ENCODE assay signal across 29 mouse cellular contexts in genomic region chr9:60295199-60295598, GRCm38 (mm10).
DNase-seq lines count a peak whose midpoint lies in the region; ATAC-seq lines count a peak whose summit lies in the region.
"Had no signal": no experiment of that assay in that cellular context is flagged by ENCODE, and none has a peak within 500 bp of the region (broad histone marks: within the 10 kb centered on the region; RNA-seq: fewer than 3 reads in every experiment).

No protein-coding gene starts in this region.

- WGBS in limb, embryonic 11.5 days, result 47% methylated on average over 6 of the region's 6 CpGs
- WGBS in limb, embryonic 10.5 days, result 50% methylated on average over 6 of the region's 6 CpGs

- H3K27ac ChIP-seq in limb, embryonic 11.5 days (replicated peaks; ENCODE audit: low read depth, low read length), result no peak overlapping the region
- no peak overlapping the region for H3K27ac ChIP-seq in limb, embryonic 10.5 days
- H3K27ac ChIP-seq: embryonic facial prominence, embryonic 10.5 days; embryonic facial prominence, embryonic 13.5 days; forebrain, embryonic 12.5 days; forebrain, embryonic 15.5 days; heart, adult 2 months; heart, embryonic 15.5 days; hindbrain, embryonic 10.5 days; hindbrain, embryonic 13.5 days; intestine, embryonic 15.5 days had no signal

- no peaks in the 10 kb centered on the region for H3K36me3 ChIP-seq in limb, embryonic 11.5 days (ENCODE audit: control insufficient read depth, insufficient read depth, low read length)
- no peaks in the 10 kb centered on the region for H3K36me3 ChIP-seq in limb, embryonic 10.5 days
- H3K36me3 ChIP-seq: embryonic facial prominence, embryonic 10.5 days; embryonic facial prominence, embryonic 13.5 days; forebrain, embryonic 12.5 days; forebrain, embryonic 15.5 days; heart, embryonic 12.5 days; heart, embryonic 15.5 days; hindbrain, embryonic 10.5 days; hindbrain, embryonic 13.5 days; intestine, embryonic 15.5 days had no signal

- ATAC-seq in limb, embryonic 11.5 days (ENCODE audit: insufficient number of reproducible peaks, low FRiP score, low TSS enrichment, low read depth), result peak; percentile 57; the same call in 1 of the 2 replicates
- ATAC-seq: activated CD4-positive, CD25-positive, alpha-beta regulatory T cell, adult 4 months; forebrain, embryonic 15.5 days; hindbrain, embryonic 16.5 days; intestine, embryonic 15.5 days had no signal

- DNase-seq in heart, adult 8-10 months (ENCODE audit: low spot score), result peak; percentile 33
- no peak for DNase-seq in heart, postnatal 25 days (ENCODE audit: low spot score)
- no peak for DNase-seq in limb, embryonic 11.5 days (ENCODE audit: low spot score)
- DNase-seq in limb, embryonic 10.5 days (ENCODE audit: low spot score), result no peak
- peak; percentile 31 for DNase-seq in 3T3-L1 (ENCODE audit: low read depth, low spot score)
- peak; percentile 32 for DNase-seq in forelimb bud, embryonic 11.5 days (ENCODE audit: low read depth, low spot score)
- no peak for DNase-seq in left cerebral cortex, postnatal 36 days (ENCODE audit: low spot score in 2 of 2)
- DNase-seq: adrenal gland, adult 8-10 months; adrenal gland, postnatal 25 days; cerebellum, adult 11-12 months; cerebellum, adult 8-10 months; cerebellum, postnatal 10 days; cerebellum, postnatal 36 days; embryo, embryonic 11 days; gastrocnemius, postnatal 14 days; heart, postnatal 14 days had no signal

- no peak overlapping the region for H3K4me2 ChIP-seq in limb, embryonic 11.5 days (ENCODE audit: low read depth, severe bottlenecking)
- H3K4me2 ChIP-seq: embryonic facial prominence, embryonic 13.5 days; forebrain, embryonic 12.5 days; forebrain, embryonic 15.5 days; heart, embryonic 12.5 days; heart, embryonic 15.5 days; hindbrain, embryonic 13.5 days; intestine, embryonic 15.5 days had no signal

- no peaks in the 10 kb centered on the region for H3K27me3 ChIP-seq in limb, embryonic 11.5 days (ENCODE audit: control insufficient read depth, insufficient read depth, low read length)
- H3K27me3 ChIP-seq in limb, embryonic 10.5 days (ENCODE audit: low read depth, poor library complexity, severe bottlenecking), result no peaks in the 10 kb centered on the region
- H3K27me3 ChIP-seq: embryonic facial prominence, embryonic 13.5 days; forebrain, embryonic 12.5 days; forebrain, embryonic 15.5 days; heart, embryonic 12.5 days; heart, embryonic 15.5 days; hindbrain, embryonic 13.5 days; intestine, embryonic 15.5 days had no signal

- intact Hi-C loops in heart, postnatal 25 days (cut with DNase I), result no loop called here
- intact Hi-C loops in left cerebral cortex, postnatal 36 days (cut with DNase I), result no loop called here

- H3K4me3 ChIP-seq in limb, embryonic 11.5 days (ENCODE audit: low read depth, low read length), result no peak overlapping the region
- no peak overlapping the region for H3K4me3 ChIP-seq in limb, embryonic 10.5 days
- H3K4me3 ChIP-seq: embryonic facial prominence, embryonic 10.5 days; embryonic facial prominence, embryonic 13.5 days; erythroblast, embryonic 14.5 days; forebrain, embryonic 12.5 days; forebrain, embryonic 15.5 days; heart, adult 2 months; heart, embryonic 12.5 days; heart, embryonic 15.5 days; hindbrain, embryonic 10.5 days; hindbrain, embryonic 13.5 days; intestine, embryonic 15.5 days had no signal

- no peak overlapping the region for H3K9ac ChIP-seq in limb, embryonic 11.5 days (ENCODE audit: low read length)
- H3K9ac ChIP-seq: embryonic facial prominence, embryonic 13.5 days; forebrain, embryonic 12.5 days; forebrain, embryonic 15.5 days; heart, embryonic 12.5 days; heart, embryonic 15.5 days; hindbrain, embryonic 13.5 days; intestine, embryonic 15.5 days had no signal

- H3K4me1 ChIP-seq in limb, embryonic 11.5 days (ENCODE audit: control insufficient read depth, insufficient read depth, low read length), result peaks cover 17% of the 10 kb centered on the region; the same call in 1 of the 2 replicates
- H3K4me1 ChIP-seq in limb, embryonic 10.5 days, result peaks cover 28% of the 10 kb centered on the region
- H3K4me1 ChIP-seq: embryonic facial prominence, embryonic 13.5 days; forebrain, embryonic 12.5 days; forebrain, embryonic 15.5 days; heart, embryonic 12.5 days; heart, embryonic 15.5 days; intestine, embryonic 15.5 days had no signal

- H3K9me3 ChIP-seq in limb, embryonic 11.5 days (ENCODE audit: control insufficient read depth, low read length), result no peaks in the 10 kb centered on the region
- H3K9me3 ChIP-seq in limb, embryonic 10.5 days (replicated peaks), result no peaks in the 10 kb centered on the region
- H3K9me3 ChIP-seq: embryonic facial prominence, embryonic 10.5 days; embryonic facial prominence, embryonic 13.5 days; forebrain, embryonic 12.5 days; forebrain, embryonic 15.5 days; heart, embryonic 12.5 days; heart, embryonic 15.5 days; hindbrain, embryonic 10.5 days; hindbrain, embryonic 13.5 days; intestine, embryonic 15.5 days had no signal

Comparison
In these comparisons a context has a peak if more than half of its experiments do, and no peak if none do; other contexts are left out.
1. DNase-seq: peak in heart, adult 8-10 months (single experiment), 3T3-L1 (single experiment) and forelimb bud, embryonic 11.5 days (single experiment); none in heart, postnatal 25 days (single experiment), limb, embryonic 11.5 days (single experiment), limb, embryonic 10.5 days (single experiment) and left cerebral cortex, postnatal 36 days (0 of 2).